Mouse (Mus musculus) kidney, postnatal 0 days (tissue): ENCODE measurements around the gene Helt. TPM values are rescaled to one million over a fixed set of nuclear protein-coding genes. Genes with fewer than 3 reads are reported as not detected.

Experiments
- ATAC-seq: fragments of 200-750 bp; cut with Nextera tagmentation; replicated peaks from 2 replicates; pipeline ENCODE4 v1.8.0; 2017; ENCODE audit warnings: low read depth, moderate number of reproducible peaks, moderate TSS enrichment, moderate library complexity; ENCODE audit not compliant: low FRiP score
- DNase-seq: peaks from one replicate; pipeline ENCODE4 v3.0.0-alpha.2; 2016; ENCODE audit warnings: low spot score
- H3K27ac ChIP-seq: fragments of 300-500 bp; sonication (generic); 2 replicates; pipeline ENCODE4 v1.5.1; 2014; ENCODE audit warnings: mild to moderate bottlenecking
- H3K27me3 ChIP-seq: fragments of 300-500 bp; sonication (generic); 2 replicates; pipeline ENCODE4 v1.6.1; 2014; ENCODE audit warnings: low read length, mixed read lengths; ENCODE audit not compliant: insufficient read depth
- H3K36me3 ChIP-seq: fragments of 300-500 bp; sonication (generic); 2 replicates; pipeline ENCODE4 v1.6.1; 2014; ENCODE audit warnings: low read length, mixed read lengths; ENCODE audit not compliant: insufficient read depth
- H3K4me1 ChIP-seq: fragments of 300-500 bp; sonication (generic); replicated peaks from 2 replicates; pipeline ENCODE4 v1.6.1; 2014; ENCODE audit warnings: antibody characterized with exemption, low read length, mixed read lengths; ENCODE audit not compliant: insufficient read depth
- H3K4me2 ChIP-seq: fragments of 300-500 bp; sonication (generic); 2 replicates; pipeline ENCODE4 v1.6.1; 2014; ENCODE audit warnings: mild to moderate bottlenecking, low read length, moderate library complexity, mixed read lengths
- H3K4me3 ChIP-seq: fragments of 300-500 bp; sonication (generic); replicated peaks from 2 replicates; pipeline ENCODE4 v1.5.1; 2014; ENCODE audit warnings: low read depth, low read length
- H3K9ac ChIP-seq: fragments of 300-500 bp; sonication (generic); 2 replicates; pipeline ENCODE4 v1.6.1; 2014; ENCODE audit warnings: low read depth, low read length
- H3K9me3 ChIP-seq: fragments of 300-500 bp; sonication (generic); replicated peaks from 2 replicates; pipeline ENCODE4 v1.6.1; 2016; ENCODE audit warnings: low read length, inconsistent platforms, mixed read lengths
- CTCF ChIP-seq: IDR thresholded peaks from 2 replicates; pipeline ENCODE4 v1.5.1; 2016; ENCODE audit warnings: antibody characterized with exemption, low read depth, mild to moderate bottlenecking, moderate library complexity
- WGBS: fragments of 180-500 bp; shearing (Covaris S2); extraction: QIAGEN DNeasy Blood & Tissue Kit; methylation state at CpG from one replicate; pipeline ENCODE4 v1.1.7; 2014; 5-methylcytosine and 5-hydroxymethylcytosine counted together
- polyA plus RNA-seq: library from polyadenylated mRNA; unstranded; fragments of >200 nt; fragmentation: Nextera tagmentation; extraction: Ambion mirVana; gene quantifications from 2 replicates; pipeline ENCODE4 v1.2.1, GENCODE M21; 2015

The Helt gene
- polyA plus RNA-seq, 1 experiment from 2014 or later = not detected

DNA sequence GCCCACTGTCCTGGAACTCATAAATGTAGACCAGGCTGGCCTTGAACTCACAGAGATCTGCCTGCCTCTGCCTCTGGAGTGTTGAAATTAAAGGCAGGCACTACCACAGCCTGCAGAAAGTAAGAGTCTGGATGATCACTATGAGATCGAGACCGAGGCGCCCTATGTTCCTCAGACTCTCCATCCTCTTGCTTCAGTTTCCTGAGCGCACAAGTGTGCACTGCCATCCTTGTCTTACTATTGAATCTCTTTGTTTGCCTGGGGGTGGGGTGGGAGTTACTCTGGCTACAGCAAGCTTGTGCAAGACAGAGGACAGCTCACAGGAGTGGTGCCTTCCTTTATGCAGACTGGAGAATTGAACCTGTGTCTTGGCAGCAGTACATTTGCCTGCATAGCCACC, 27.9 kb upstream of the Helt start:
- 97% methylated on average over 4 of the region's 4 CpGs for WGBS
- no peak for DNase-seq
- Histone ChIP-seq H3K4me1 (no peaks in the 10 kb centered on the region), H3K36me3 (no peaks in the 10 kb centered on the region), H3K9me3 (no peaks in the 10 kb centered on the region; the same call in 1 of the 2 replicates), H3K4me3 (no peak overlapping the region), H3K9ac (no peak overlapping the region), H3K27ac (no peak overlapping the region), H3K27me3 (no peaks in the 10 kb centered on the region), H3K4me2 (no peak overlapping the region)
- ATAC-seq = no peak
- no peak for TF ChIP-seq CTCF

DNA sequence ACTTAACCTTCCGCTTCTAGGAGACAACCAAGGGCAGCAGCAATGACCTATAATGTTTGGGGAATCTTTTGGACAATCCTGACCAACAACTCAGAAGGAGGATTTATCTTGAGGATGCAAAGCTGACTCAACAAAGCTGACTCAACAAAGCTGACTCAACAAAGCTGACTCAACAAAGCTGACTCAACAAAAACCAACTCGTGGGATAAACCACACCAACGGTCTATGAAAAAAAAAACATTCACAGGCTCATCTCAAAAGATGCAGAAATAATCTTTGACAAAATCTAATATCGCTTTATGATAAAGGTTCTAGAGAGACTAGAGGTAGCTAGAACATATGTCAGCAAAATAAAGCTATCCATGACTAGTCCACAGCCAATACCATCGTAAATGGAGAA, 24.3 kb upstream of the Helt start:
- DNase-seq (no peak), ATAC-seq (no peak)
- Histone ChIP-seq H3K9me3 (no peaks in the 10 kb centered on the region), H3K27me3 (no peaks in the 10 kb centered on the region), H3K4me1 (no peaks in the 10 kb centered on the region), H3K27ac (no peak overlapping the region), H3K4me2 (no peak overlapping the region), H3K36me3 (no peaks in the 10 kb centered on the region), H3K4me3 (no peak overlapping the region), H3K9ac (no peak overlapping the region)
- TF ChIP-seq CTCF = no peak
- 90% methylated on average over 5 of the region's 5 CpGs for WGBS

DNA sequence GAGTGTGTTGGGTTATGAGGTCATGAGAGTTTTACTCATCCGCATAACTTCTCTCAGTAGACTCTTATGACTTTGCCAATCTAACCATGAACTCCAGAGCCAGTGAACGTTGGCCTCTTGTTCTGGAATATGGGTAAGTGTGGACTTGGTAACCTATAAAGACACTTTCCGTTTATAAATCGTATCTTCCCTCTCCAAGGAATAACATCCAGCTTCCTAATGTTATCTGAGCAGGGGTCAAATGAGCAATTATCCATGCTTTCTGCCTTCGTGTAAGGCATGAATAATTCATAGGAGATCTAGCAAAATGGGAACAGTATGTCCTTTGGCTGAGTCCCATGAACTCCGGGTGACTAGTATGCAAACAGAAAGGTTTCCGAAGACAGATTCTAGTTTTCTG, 22.7 kb upstream of the Helt start:
- H3K36me3 ChIP-seq = no peaks in the 10 kb centered on the region
- no peak overlapping the region for H3K4me2 ChIP-seq
- ATAC-seq = peak; percentile 73
- H3K4me3 ChIP-seq = no peak overlapping the region
- no peak overlapping the region for H3K9ac ChIP-seq
- 55% methylated on average over 7 of the region's 7 CpGs for WGBS
- H3K27ac ChIP-seq = peak overlapping the region; percentile 36
- H3K9me3 ChIP-seq = no peaks in the 10 kb centered on the region
- peak; percentile 32 for DNase-seq
- H3K4me1 ChIP-seq = no peaks in the 10 kb centered on the region
- TF ChIP-seq CTCF = no peak
- no peaks in the 10 kb centered on the region for H3K27me3 ChIP-seq

DNA sequence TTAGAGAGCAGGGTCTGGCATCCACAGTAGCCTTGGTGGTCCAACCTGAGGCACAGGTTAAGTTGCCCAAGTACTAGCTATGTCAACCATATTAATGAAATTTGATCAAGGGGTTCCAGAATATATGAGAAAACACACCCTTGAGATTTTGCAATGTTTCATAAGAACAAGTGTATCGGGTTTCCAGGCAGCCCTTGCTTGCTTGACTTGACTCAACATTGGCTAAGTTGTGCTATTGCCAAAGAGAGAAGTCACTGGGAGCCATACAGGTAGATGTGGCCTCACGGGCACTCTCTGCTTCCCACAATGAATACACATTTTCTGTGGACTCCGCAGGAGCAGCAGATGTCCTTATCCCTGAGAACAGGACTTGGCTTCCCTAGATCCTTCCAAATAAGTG, 19.3 kb upstream of the Helt start:
- ATAC-seq (no peak), DNase-seq (no peak)
- Histone ChIP-seq H3K36me3 (no peaks in the 10 kb centered on the region), H3K9me3 (no peaks in the 10 kb centered on the region), H3K4me2 (no peak overlapping the region), H3K27ac (no peak overlapping the region), H3K27me3 (no peaks in the 10 kb centered on the region), H3K4me1 (no peaks in the 10 kb centered on the region), H3K4me3 (no peak overlapping the region), H3K9ac (no peak overlapping the region)
- 91% methylated on average over 3 of the region's 3 CpGs for WGBS
- TF ChIP-seq CTCF = no peak

DNA sequence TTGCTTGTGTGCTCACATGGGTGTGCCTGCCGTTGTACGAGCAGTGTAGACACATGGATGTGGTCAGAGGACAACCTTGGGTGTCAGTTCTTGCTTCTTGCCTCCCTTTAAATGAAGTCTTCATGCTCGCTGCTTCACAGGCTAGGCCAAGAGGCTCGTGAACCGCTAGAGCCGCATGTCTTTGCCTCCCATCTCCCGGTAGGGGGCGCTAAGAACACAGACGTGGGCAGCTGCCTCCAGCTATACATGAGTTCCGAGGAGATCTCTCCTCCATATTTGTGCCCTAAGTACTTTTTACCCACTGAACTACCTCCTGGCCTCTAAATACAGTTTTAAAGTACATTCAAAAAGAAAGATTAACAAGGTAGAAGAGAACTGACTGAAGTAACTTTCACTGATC, 16.7 kb upstream of the Helt start:
- Histone ChIP-seq H3K27ac (no peak overlapping the region), H3K36me3 (no peaks in the 10 kb centered on the region), H3K9me3 (no peaks in the 10 kb centered on the region), H3K4me2 (no peak overlapping the region), H3K4me1 (no peaks in the 10 kb centered on the region), H3K27me3 (no peaks in the 10 kb centered on the region), H3K4me3 (no peak overlapping the region), H3K9ac (no peak overlapping the region)
- TF ChIP-seq CTCF = peak; percentile 96
- peak; percentile 74; the same call in 1 of the 2 replicates for ATAC-seq
- peak; percentile 92 for DNase-seq
- 11% methylated on average over 10 of the region's 10 CpGs for WGBS

DNA sequence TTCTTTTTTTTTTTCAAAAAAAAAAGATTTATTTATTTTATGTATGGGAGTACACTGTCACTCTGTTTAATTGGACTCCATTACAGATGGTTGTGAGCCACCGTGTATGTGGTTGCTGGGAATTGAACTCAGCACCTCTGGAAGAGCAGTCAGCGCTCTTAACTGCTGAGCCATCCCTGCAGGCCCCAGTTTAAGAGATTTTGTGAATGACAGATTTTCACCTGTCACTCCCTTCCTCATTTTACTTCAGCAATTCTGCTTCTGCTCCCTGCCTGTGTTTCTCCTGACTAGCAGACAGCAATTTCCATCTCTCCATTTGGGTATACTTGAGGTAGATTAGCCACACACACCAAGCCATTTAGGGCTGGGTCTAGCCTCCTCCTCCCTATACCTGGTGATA, 13.7 kb upstream of the Helt start:
- 72% methylated on average over 2 of the region's 2 CpGs for WGBS
- DNase-seq (no peak), ATAC-seq (no peak)
- no peak for TF ChIP-seq CTCF
- Histone ChIP-seq H3K36me3 (no peaks in the 10 kb centered on the region), H3K4me3 (no peak overlapping the region), H3K9ac (no peak overlapping the region), H3K9me3 (no peaks in the 10 kb centered on the region), H3K27me3 (no peaks in the 10 kb centered on the region), H3K27ac (no peak overlapping the region), H3K4me1 (no peaks in the 10 kb centered on the region), H3K4me2 (no peak overlapping the region)

DNA sequence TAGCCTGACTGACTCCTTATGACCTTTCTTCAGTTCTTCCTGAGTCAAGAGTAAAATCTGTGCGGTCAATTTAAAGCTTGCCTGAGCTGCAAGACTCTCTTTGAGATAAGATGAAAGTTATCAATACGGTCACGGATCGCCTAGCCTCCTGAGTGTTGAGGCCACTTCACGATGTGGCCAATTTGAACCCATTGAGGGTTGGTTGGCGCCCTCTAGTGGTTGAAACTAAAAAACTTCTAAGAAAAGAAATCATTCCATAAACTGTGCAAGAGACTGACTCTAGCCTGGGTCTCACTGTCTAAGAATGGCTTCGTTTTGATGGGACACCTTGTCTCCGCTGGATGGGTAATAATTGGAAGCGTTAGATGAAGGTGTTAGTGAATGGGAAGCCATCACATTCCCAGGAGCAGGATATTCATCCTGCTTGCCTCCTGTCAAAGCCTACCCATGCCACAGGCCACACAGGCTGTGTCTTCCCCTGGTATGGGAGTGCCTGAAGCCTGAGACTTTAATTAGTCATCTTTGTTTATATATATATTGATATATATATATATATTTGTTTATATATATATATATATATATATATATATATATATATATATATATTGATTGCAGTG, 11.4 kb upstream of the Helt start:
- H3K4me1 ChIP-seq = no peaks in the 10 kb centered on the region
- no peaks in the 10 kb centered on the region for H3K27me3 ChIP-seq
- 6% methylated on average over 9 of the region's 9 CpGs for WGBS
- no peak overlapping the region for H3K4me2 ChIP-seq
- no peak overlapping the region for H3K4me3 ChIP-seq
- no peak overlapping the region for H3K27ac ChIP-seq
- H3K9ac ChIP-seq = no peak overlapping the region
- H3K9me3 ChIP-seq = no peaks in the 10 kb centered on the region
- no peaks in the 10 kb centered on the region for H3K36me3 ChIP-seq
- TF ChIP-seq CTCF = peak; percentile 83
- ATAC-seq (0 out of 2 replicates have a peak, but pooled peaks have one; percentile 25), DNase-seq (peak; percentile 71)
